Mouse (Mus musculus) hindbrain, embryonic 13.5 days (tissue): ENCODE data around the gene Rpl36a. TPM values are rescaled to one million over a fixed set of nuclear protein-coding genes. Genes with fewer than 3 reads are reported as not detected.

Experiments used
- polyA plus RNA-seq: library from polyadenylated mRNA; unstranded; fragments of >200 nt; fragmentation: Nextera tagmentation; extraction: Ambion mirVana; gene quantifications from 2 replicates; pipeline ENCODE4 v1.2.1, GENCODE M21; 2015

Gene Rpl36a
- polyA plus RNA-seq, 1 experiment from 2014 or later = 238 TPM

Other genes starting within 250 kb of the Rpl36a start
- 19.0 and 20.8 TPM in 2 replicates for gene Drp2, start 181.1 kb upstream of the Rpl36a start, polyA plus RNA-seq
- 0.17 and 0.27 TPM in 2 replicates for gene Taf7l, start 109.2 kb upstream of the Rpl36a start, polyA plus RNA-seq
- gene Timm8a1, start 43.8 kb upstream of the Rpl36a start, polyA plus RNA-seq = 45.1 and 46.5 TPM in 2 replicates
- 0.63 and 1.1 TPM in 2 replicates for gene Btk, start 2.1 kb upstream of the Rpl36a start, polyA plus RNA-seq
- 3.1 and 3.5 TPM in 2 replicates for gene Gla, start 15.5 kb downstream of the Rpl36a start, polyA plus RNA-seq
- 170 TPM in 2 replicates for gene Hnrnph2, start 15.5 kb downstream of the Rpl36a start, polyA plus RNA-seq
- gene Armcx4, start 100.9 kb downstream of the Rpl36a start, polyA plus RNA-seq = 6.2 and 7.6 TPM in 2 replicates
- gene Armcx1, start 132.3 kb downstream of the Rpl36a start, polyA plus RNA-seq = 84.5 and 85.5 TPM in 2 replicates
- gene Armcx6, start 165.8 kb downstream of the Rpl36a start, polyA plus RNA-seq = 41.3 and 43.7 TPM in 2 replicates
- gene Armcx3, start 170.9 kb downstream of the Rpl36a start, polyA plus RNA-seq = 67.0 and 74.6 TPM in 2 replicates
- gene Armcx2, start 223.6 kb downstream of the Rpl36a start, polyA plus RNA-seq = 93.7 and 98.9 TPM in 2 replicates